In the genomic region with DNA sequence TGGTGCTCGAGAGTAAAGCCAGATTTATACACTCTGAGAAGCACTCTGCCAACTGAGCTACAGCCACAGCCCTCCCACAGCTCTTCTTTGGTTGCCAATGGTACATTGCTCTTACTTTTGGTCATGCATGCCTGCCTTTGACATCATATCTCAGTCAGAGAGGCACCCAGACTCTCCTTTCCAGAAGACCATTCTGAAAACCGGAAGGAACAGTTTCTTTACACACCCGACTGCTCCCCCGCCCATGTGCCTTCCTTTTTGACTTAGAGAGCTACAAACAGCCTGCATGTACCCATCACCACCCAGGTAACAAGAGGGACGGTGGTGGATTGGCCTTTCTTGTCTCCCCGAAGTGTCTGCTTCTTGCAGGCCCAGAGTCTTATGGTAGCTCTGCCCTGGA, we compare ENCODE assay signal across 8 mouse cellular contexts. TPM values are rescaled to one million over a fixed set of nuclear protein-coding genes. Genes with fewer than 3 reads are reported as not detected.
DNase-seq lines count a peak whose midpoint lies in the region; ATAC-seq lines count a peak whose summit lies in the region.

No protein-coding gene starts in this region.

- H3K4me2 ChIP-seq in hindbrain, embryonic 12.5 days (replicated peaks), result no peak overlapping the region
- H3K4me2 ChIP-seq in midbrain, embryonic 12.5 days (replicated peaks), result 0 out of 2 replicates have a peak overlapping the region, but pooled peaks have one; percentile 12

- H3K4me1 ChIP-seq in hindbrain, embryonic 12.5 days, result peaks cover 61% of the 10 kb centered on the region
- peaks cover 53% of the 10 kb centered on the region for H3K4me1 ChIP-seq in midbrain, embryonic 12.5 days

- peak; percentile 37 for ATAC-seq in activated CD4-positive, CD25-positive, alpha-beta regulatory T cell, adult 4 months
- no peak for ATAC-seq in hindbrain, embryonic 12.5 days (ENCODE audit: low FRiP score)
- ATAC-seq in midbrain, embryonic 12.5 days (ENCODE audit: low FRiP score, low read depth), result no peak

- WGBS in hindbrain, embryonic 12.5 days, result 87% methylated on average over 6 of the region's 6 CpGs
- WGBS in midbrain, embryonic 12.5 days, result 89% methylated on average over 6 of the region's 6 CpGs

- peak overlapping the region; percentile 85 for H3K27ac ChIP-seq in hindbrain, embryonic 12.5 days
- H3K27ac ChIP-seq in midbrain, embryonic 12.5 days (replicated peaks), result peak overlapping the region; percentile 75

- no peaks in the 10 kb centered on the region for H3K9me3 ChIP-seq in hindbrain, embryonic 12.5 days (replicated peaks)
- no peaks in the 10 kb centered on the region for H3K9me3 ChIP-seq in midbrain, embryonic 12.5 days

- H3K4me3 ChIP-seq in hindbrain, embryonic 12.5 days, result no peak overlapping the region
- no peak overlapping the region for H3K4me3 ChIP-seq in midbrain, embryonic 12.5 days

- H3K9ac ChIP-seq in hindbrain, embryonic 12.5 days, result 0 out of 2 replicates have a peak overlapping the region, but pooled peaks have one; percentile 32
- no peak overlapping the region for H3K9ac ChIP-seq in midbrain, embryonic 12.5 days (replicated peaks)

- peak; percentile 54 to 60 for DNase-seq in heart, adult 18-20 months
- DNase-seq in heart, postnatal 14 days, result no peak
- no peak for DNase-seq in ovary, adult 18-20 months (ENCODE audit: low spot score)
- no peak for DNase-seq in right cerebral cortex, postnatal 36 days (ENCODE audit: low spot score in 2 of 2)
- no peak for DNase-seq in frontal cortex, postnatal 36 days (ENCODE audit: low spot score in 2 of 2)

- intact Hi-C loops in heart, postnatal 14 days (cut with DNase I), result no loop called here

- H3K36me3 ChIP-seq in hindbrain, embryonic 12.5 days, result peaks cover 24% of the 10 kb centered on the region
- H3K36me3 ChIP-seq in midbrain, embryonic 12.5 days, result peaks cover 29% of the 10 kb centered on the region

- no peaks in the 10 kb centered on the region for H3K27me3 ChIP-seq in hindbrain, embryonic 12.5 days
- no peaks in the 10 kb centered on the region for H3K27me3 ChIP-seq in midbrain, embryonic 12.5 days

RNA-seq across cellular contexts. Expression of a gene that starts 7.0 kb away (rescaled TPM):
- 100 to 1,000 TPM; 432 to 483 TPM for total RNA-seq in heart, adult 18-20 months (2021)
- total RNA-seq in heart, postnatal 14 days (2021), result 100 to 1,000 TPM; 318 to 323 TPM
- polyA plus RNA-seq in activated CD4-positive, CD25-positive, alpha-beta regulatory T cell, adult 4 months (2017; shearing (Covaris generic)), result 10 to 100 TPM; 24.2 to 29.3 TPM
- 4.3 and 4.4 TPM in 2 replicates for polyA plus RNA-seq in hindbrain, embryonic 12.5 days (2016; fragmentation: Nextera tagmentation; extraction: Ambion mirVana)
- 3.4 TPM in 2 replicates for polyA plus RNA-seq in midbrain, embryonic 12.5 days (2016; fragmentation: Nextera tagmentation; extraction: Ambion mirVana)

Comparison
In these comparisons a context has a peak if more than half of its experiments do, and no peak if none do; other contexts are left out.
1. DNase-seq: peak in heart, adult 18-20 months (2 of 2); none in heart, postnatal 14 days (0 of 2), ovary, adult 18-20 months (single experiment), right cerebral cortex, postnatal 36 days (0 of 2) and frontal cortex, postnatal 36 days (0 of 2).